Mouse (Mus musculus) heart, postnatal 14 days (tissue): ENCODE results near the gene Ilf3. TPM values are rescaled to one million over a fixed set of nuclear protein-coding genes. Genes with fewer than 3 reads are reported as not detected.

ENCODE experiments used
- DNase-seq, 2 experiments: peaks; one replicate each; pipeline ENCODE4 v3.0.0; 2021 to 2022
- intact Hi-C: fragments of 180-260 bp; cut with DNase I; formaldehyde crosslinking; loops from one replicate; pipeline ENCODE4 v1.15.1; 2025
- total RNA-seq, 2 experiments: library from RNA; stranded (reverse); gene quantifications; 2 replicates each; pipeline ENCODE4 v1.2.3; 2021

Ilf3 gene
- total RNA-seq, 2 experiments from 2014 or later: 30.6 to 31.3 TPM

GRCm38 (mm10) chr9:21432066-21432465 is 64.4 kb downstream of the Ilf3 start:
- intact Hi-C loops: no loop called here

GRCm38 (mm10) chr9:21433766-21434165 is 66.1 kb downstream of the Ilf3 start:
- intact Hi-C loops: no loop called here
- DNase-seq: no peak

More at GRCm38 (mm10) chr9:21432066-21432465, 64.4 kb downstream of the Ilf3 start:
- no peak for DNase-seq

DNA sequence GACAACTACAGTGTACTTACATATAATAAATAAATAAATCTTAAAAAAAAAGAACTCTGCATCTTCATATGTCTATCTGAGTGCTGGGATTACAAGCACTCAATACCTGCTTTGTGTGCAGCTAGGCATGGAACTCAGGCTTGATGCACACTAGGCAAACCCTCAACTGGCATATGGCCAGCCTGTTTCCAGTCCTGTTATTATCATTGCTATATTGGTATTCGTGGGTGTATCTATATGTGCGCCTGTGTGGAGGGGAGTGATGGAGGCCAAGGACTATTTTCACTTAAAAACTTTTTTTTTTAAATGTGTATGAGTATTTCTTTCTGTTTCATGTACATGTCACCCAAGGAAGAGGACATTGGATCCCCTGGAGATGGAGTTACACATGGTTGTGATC is 66.7 kb downstream of the Ilf3 start:
- intact Hi-C loops: no loop called here
- no peak for DNase-seq

DNA sequence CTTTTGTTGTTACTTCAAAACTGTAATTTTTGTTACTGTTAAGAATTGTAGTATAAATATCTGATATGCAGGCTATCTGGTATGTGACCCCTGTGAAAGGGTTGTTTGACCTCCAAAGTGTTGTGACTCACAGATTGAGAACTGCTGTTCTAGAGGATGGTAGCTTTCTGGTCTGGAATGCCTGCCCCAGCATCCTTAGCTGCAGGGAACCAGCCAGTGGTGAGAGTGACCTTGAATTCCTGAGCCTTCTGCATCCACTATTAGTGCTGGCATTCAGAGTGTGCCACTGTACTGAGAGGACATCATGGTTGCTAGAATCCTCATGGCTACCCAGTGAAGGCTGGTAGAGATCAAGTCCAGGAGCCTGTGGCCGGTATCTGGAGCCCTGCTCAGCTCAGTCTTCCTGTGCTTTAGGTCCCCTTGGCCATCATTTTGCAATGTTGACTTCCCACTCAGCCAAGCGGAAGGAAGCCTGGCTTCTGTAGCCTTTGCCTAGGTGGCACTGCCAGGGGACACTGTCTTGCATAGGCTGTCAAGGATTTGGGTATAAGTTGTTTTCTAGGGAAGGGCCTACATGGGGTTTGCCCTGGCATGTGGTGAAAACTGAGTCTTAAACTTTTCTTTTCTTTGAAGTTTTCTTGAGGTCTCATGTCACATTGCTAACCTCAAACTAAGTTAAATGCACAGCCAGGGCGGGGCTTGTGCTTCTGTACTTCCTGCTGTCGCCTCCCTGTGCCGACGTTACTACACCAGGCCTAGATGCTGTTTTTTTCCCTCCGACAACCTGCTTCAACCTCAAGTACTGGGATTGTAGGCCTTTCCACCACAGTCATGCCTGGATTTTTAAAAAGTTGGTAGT is 68.3 kb downstream of the Ilf3 start:
- intact Hi-C loops: no loop called here
- no peak for DNase-seq

DNA sequence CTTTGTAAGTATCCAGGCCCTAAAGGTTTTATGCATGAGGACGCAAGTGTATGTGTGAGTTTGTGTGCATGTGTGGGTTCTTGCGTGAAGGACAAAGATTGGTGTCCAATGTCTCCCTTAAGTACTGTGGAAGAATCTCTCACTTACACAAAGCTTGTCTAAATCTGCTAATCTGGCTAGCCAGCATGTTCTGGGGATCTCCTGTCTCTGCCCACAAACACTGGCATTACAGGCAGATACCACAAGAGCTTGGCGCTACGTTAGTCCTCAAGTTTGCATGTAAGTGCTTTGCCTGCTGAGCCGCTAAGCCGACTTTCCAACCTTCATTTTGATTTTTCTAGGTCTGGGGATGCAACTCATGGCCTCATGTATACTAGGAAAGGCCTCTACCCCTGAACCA is 69.9 kb downstream of the Ilf3 start:
- no peak for DNase-seq
- intact Hi-C loops: no loop called here

DNA sequence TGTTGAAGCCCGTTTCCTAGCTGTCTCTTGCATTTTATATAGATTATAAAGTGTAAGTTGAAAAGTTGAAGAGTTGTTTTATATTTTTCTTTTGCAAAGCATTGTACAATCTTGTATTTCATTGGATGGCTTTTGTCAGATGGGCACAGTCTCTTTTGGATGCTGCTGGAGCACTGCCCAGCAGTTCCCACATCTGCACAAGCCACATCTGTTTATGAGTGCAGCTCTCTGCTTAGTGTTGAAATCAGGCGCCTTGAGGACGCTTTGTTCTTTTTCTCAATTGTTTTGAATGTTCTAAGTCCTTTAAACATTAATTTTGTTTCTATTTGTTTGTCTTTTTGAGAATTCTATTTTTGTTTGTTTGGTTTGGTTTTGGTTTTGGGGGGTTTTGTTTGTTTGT is 70.5 kb downstream of the Ilf3 start:
- intact Hi-C loops: no loop called here
- peak; percentile 65 for DNase-seq

GRCm38 (mm10) chr9:21439456-21439855 is 71.8 kb downstream of the Ilf3 start:
- DNase-seq: no peak
- intact Hi-C loops: no loop called here

GRCm38 (mm10) chr9:21439914-21440313 is 72.2 kb downstream of the Ilf3 start:
- intact Hi-C loops: no loop called here
- no peak for DNase-seq

DNA sequence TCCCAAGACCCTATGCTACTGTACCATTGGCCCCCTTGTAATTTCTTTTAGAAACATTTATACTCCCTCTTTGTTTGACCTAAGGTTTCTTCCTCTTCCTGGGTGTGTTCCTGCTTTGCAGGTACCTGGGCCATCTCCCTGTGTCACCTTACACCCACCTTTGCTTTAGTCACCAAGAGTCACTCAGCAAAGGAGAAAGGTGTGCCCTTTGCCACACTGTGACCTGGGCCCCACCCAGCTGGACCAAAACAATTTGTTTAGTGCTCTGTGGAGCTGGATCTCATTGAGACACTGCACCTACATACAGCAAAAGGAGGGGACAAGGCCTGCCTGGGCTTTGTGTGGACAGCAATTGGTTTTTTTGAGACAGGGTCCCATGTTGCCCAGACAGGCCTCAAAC is 72.7 kb downstream of the Ilf3 start:
- intact Hi-C loops: no loop called here
- no peak for DNase-seq

GRCm38 (mm10) chr9:21443853-21444252 is 76.2 kb downstream of the Ilf3 start:
- intact Hi-C loops: no loop called here
- DNase-seq: no peak

DNA sequence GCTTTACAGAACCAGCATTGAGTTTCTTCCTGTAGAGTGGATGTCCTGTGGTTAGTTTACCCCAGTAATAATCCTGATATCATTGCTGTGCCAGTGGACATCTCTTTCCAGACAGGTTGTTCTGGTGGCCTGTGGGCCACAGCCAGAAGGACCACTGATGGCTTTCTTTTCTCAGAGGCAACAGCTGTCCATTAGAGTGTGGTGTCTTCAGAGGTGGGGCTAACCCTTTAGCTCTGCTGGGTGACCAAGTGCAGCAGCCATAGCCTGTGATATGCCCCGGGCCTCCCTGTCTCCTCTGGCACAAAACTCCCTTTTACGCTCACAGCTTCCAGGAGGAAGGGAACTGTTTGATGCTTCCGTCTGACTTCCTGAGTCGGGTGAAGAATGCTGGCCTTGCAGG is 76.9 kb downstream of the Ilf3 start:
- DNase-seq: no peak
- intact Hi-C loops: no loop called here

- DNase-seq: no peak
- intact Hi-C loops: no loop called here
Measured at GRCm38 (mm10) chr9:21445081-21445744, 77.5 kb downstream of the Ilf3 start.

DNA sequence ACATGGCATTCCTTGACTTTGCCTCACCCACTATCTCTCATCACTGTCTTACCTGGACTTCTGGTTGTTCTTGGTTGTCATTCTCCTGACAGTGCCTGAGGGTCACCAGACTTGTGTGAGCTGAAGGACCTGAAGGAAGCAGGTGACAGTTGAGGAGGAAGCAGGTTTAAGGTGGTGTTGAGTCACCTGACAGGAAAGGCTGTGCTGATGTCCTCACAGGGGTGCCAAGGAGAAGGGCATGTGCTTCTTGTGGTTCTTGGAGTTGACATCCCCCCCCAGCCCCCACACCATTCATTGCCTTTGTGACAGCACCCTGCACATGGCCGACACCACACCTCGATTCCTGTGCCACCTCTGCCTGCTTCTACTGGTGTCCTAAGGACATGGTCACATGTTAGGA is 80.1 kb downstream of the Ilf3 start:
- no peak for DNase-seq
- intact Hi-C loops: no loop called here

- DNase-seq: no peak
- intact Hi-C loops: no loop called here
Measured at GRCm38 (mm10) chr9:21449710-21450109, 82.0 kb downstream of the Ilf3 start.

GRCm38 (mm10) chr9:21450270-21450669 is 82.6 kb downstream of the Ilf3 start:
- intact Hi-C loops: no loop called here
- DNase-seq: no peak

GRCm38 (mm10) chr9:21451391-21451790 is 83.7 kb downstream of the Ilf3 start:
- intact Hi-C loops: no loop called here
- no peak for DNase-seq

- intact Hi-C loops: no loop called here
- DNase-seq: no peak
Measured at GRCm38 (mm10) chr9:21451870-21452269, 84.2 kb downstream of the Ilf3 start.

GRCm38 (mm10) chr9:21453003-21453402 is 85.3 kb downstream of the Ilf3 start:
- intact Hi-C loops: no loop called here
- DNase-seq: no peak

- no peak for DNase-seq
- intact Hi-C loops: no loop called here
Measured at GRCm38 (mm10) chr9:21453459-21453858, 85.8 kb downstream of the Ilf3 start.

GRCm38 (mm10) chr9:21454556-21454955 is 86.9 kb downstream of the Ilf3 start:
- intact Hi-C loops: no loop called here
- no peak for DNase-seq
